Mouse (Mus musculus) kidney, embryonic 14.5 days (tissue): ENCODE data around the gene Gper1. TPM values are rescaled to one million over a fixed set of nuclear protein-coding genes. Genes with fewer than 3 reads are reported as not detected.

Experiments
- ATAC-seq: fragments of 200-750 bp; cut with Nextera tagmentation; 2 replicates; pipeline ENCODE4 v1.8.0; 2017; ENCODE audit warnings: moderate number of reproducible peaks, mild to moderate bottlenecking, moderate TSS enrichment, moderate library complexity; ENCODE audit not compliant: low FRiP score, low TSS enrichment
- H3K27ac ChIP-seq: fragments of 300-500 bp; sonication (generic); 2 replicates; pipeline ENCODE4 v1.5.1; 2014; ENCODE audit warnings: low read depth, mild to moderate bottlenecking, low read length, moderate library complexity, mixed read lengths
- H3K27me3 ChIP-seq: fragments of 300-500 bp; sonication (generic); 2 replicates; pipeline ENCODE4 v1.6.1; 2014; ENCODE audit warnings: mild to moderate bottlenecking, low read length; ENCODE audit not compliant: control insufficient read depth, insufficient read depth
- H3K36me3 ChIP-seq: fragments of 300-500 bp; sonication (generic); 2 replicates; pipeline ENCODE4 v1.6.1; 2014; ENCODE audit warnings: low read length, mixed read lengths; ENCODE audit not compliant: control insufficient read depth, insufficient read depth
- H3K4me1 ChIP-seq: fragments of 300-500 bp; sonication (generic); 2 replicates; pipeline ENCODE4 v1.6.1; 2014; ENCODE audit warnings: low read length, mixed read lengths; ENCODE audit not compliant: control insufficient read depth, insufficient read depth
- H3K4me2 ChIP-seq: fragments of 300-500 bp; sonication (generic); replicated peaks from 2 replicates; pipeline ENCODE4 v1.6.1; 2014; ENCODE audit warnings: low read depth, mild to moderate bottlenecking, low read length
- H3K4me3 ChIP-seq: fragments of 300-500 bp; sonication (generic); 2 replicates; pipeline ENCODE4 v1.5.1; 2014; ENCODE audit warnings: mild to moderate bottlenecking, low read length
- H3K9ac ChIP-seq: fragments of 300-500 bp; sonication (generic); 2 replicates; pipeline ENCODE4 v1.6.1; 2014; ENCODE audit warnings: low read depth, mild to moderate bottlenecking, low read length, moderate library complexity
- H3K9me3 ChIP-seq: fragments of 300-500 bp; sonication (generic); 2 replicates; pipeline ENCODE4 v1.6.1; 2016; ENCODE audit warnings: low read length; ENCODE audit not compliant: control insufficient read depth
- WGBS: fragments of 180-500 bp; shearing (Covaris S2); extraction: QIAGEN DNeasy Blood & Tissue Kit; methylation state at CpG from one replicate; pipeline ENCODE4 v1.1.7; 2014; 5-methylcytosine and 5-hydroxymethylcytosine counted together
- polyA plus RNA-seq: library from polyadenylated mRNA; unstranded; fragments of >200 nt; fragmentation: Nextera tagmentation; extraction: Ambion mirVana; gene quantifications from 2 replicates; pipeline ENCODE4 v1.2.1, GENCODE M21; 2014

The Gper1 gene
- polyA plus RNA-seq, 1 experiment from 2014 or later: 3.4 TPM

- H3K4me3 ChIP-seq: peak overlapping the region; percentile 54
- 2% methylated on average over 58 of the region's 73 CpGs for WGBS
- peak overlapping the region; percentile 60 for H3K9ac ChIP-seq
- ATAC-seq: peak; percentile 82
- peak overlapping the region; percentile 76 for H3K4me2 ChIP-seq
- H3K9me3 ChIP-seq: no peaks in the 10 kb centered on the region
- no peaks in the 10 kb centered on the region for H3K36me3 ChIP-seq
- peaks cover 74% of the 10 kb centered on the region for H3K4me1 ChIP-seq
- peak overlapping the region; percentile 86 for H3K27ac ChIP-seq
- no peaks in the 10 kb centered on the region for H3K27me3 ChIP-seq
These were observed 42.3 kb upstream of the Gper1 start for GRCm38 (mm10) chr5:139380385-139381248.

GRCm38 (mm10) chr5:139381586-139382513 lies 41.1 kb upstream of the Gper1 start:
- H3K4me3 ChIP-seq: no peak overlapping the region
- H3K9me3 ChIP-seq: no peaks in the 10 kb centered on the region
- H3K36me3 ChIP-seq: no peaks in the 10 kb centered on the region
- no peaks in the 10 kb centered on the region for H3K27me3 ChIP-seq
- peaks cover 76% of the 10 kb centered on the region for H3K4me1 ChIP-seq
- WGBS: 84% methylated on average over 18 of the region's 18 CpGs
- H3K27ac ChIP-seq: peak overlapping the region; percentile 66; the same call in 1 of the 2 replicates
- no peak for ATAC-seq
- H3K9ac ChIP-seq: 0 out of 2 replicates have a peak overlapping the region, but pooled peaks have one; percentile 45
- peak overlapping the region; percentile 1 for H3K4me2 ChIP-seq

- Histone ChIP-seq H3K9ac (peak overlapping the region; percentile 45; the same call in 1 of the 2 replicates), H3K36me3 (no peaks in the 10 kb centered on the region), H3K4me3 (no peak overlapping the region), H3K4me1 (peaks cover 74% of the 10 kb centered on the region), H3K27me3 (no peaks in the 10 kb centered on the region), H3K9me3 (no peaks in the 10 kb centered on the region), H3K27ac (peak overlapping the region; percentile 66), H3K4me2 (peak overlapping the region; percentile 1; the same call in 1 of the 2 replicates)
- WGBS: 62% methylated on average over 8 of the region's 8 CpGs
- no peak for ATAC-seq
These were observed 40.2 kb upstream of the Gper1 start for GRCm38 (mm10) chr5:139382760-139383159.

GRCm38 (mm10) chr5:139383234-139383633 lies 39.7 kb upstream of the Gper1 start:
- Histone ChIP-seq H3K4me1 (peaks cover 74% of the 10 kb centered on the region), H3K9ac (no peak overlapping the region), H3K27ac (peak overlapping the region; percentile 66; the same call in 1 of the 2 replicates), H3K4me3 (no peak overlapping the region), H3K4me2 (no peak overlapping the region), H3K9me3 (no peaks in the 10 kb centered on the region), H3K36me3 (no peaks in the 10 kb centered on the region), H3K27me3 (no peaks in the 10 kb centered on the region)
- ATAC-seq: no peak
- 86% methylated on average over 9 of the region's 9 CpGs for WGBS

GRCm38 (mm10) chr5:139384531-139384930 lies 38.4 kb upstream of the Gper1 start:
- Histone ChIP-seq H3K4me1 (peaks cover 76% of the 10 kb centered on the region), H3K9ac (no peak overlapping the region), H3K9me3 (no peaks in the 10 kb centered on the region), H3K36me3 (no peaks in the 10 kb centered on the region), H3K4me2 (no peak overlapping the region), H3K27ac (peak overlapping the region; percentile 20; the same call in 1 of the 2 replicates), H3K4me3 (no peak overlapping the region), H3K27me3 (no peaks in the 10 kb centered on the region)
- WGBS: 30% methylated on average over 10 of the region's 10 CpGs
- peak; percentile 43 for ATAC-seq

- Histone ChIP-seq H3K4me3 (no peak overlapping the region), H3K9ac (no peak overlapping the region), H3K36me3 (no peaks in the 10 kb centered on the region), H3K27ac (no peak overlapping the region), H3K9me3 (no peaks in the 10 kb centered on the region), H3K4me1 (peaks cover 67% of the 10 kb centered on the region), H3K4me2 (no peak overlapping the region), H3K27me3 (no peaks in the 10 kb centered on the region)
- 93% methylated on average over 5 of the region's 5 CpGs for WGBS
- no peak for ATAC-seq
These were observed 36.9 kb upstream of the Gper1 start for GRCm38 (mm10) chr5:139386047-139386446.

- no peaks in the 10 kb centered on the region for H3K27me3 ChIP-seq
- H3K36me3 ChIP-seq: 0 out of 2 replicates have a peak, but pooled peaks cover 2% of the 10 kb centered on the region
- H3K4me3 ChIP-seq: no peak overlapping the region
- H3K9me3 ChIP-seq: no peaks in the 10 kb centered on the region
- H3K27ac ChIP-seq: peak overlapping the region; percentile 63
- H3K9ac ChIP-seq: no peak overlapping the region; the same call in 1 of the 2 replicates
- no peak for ATAC-seq
- peaks cover 54% of the 10 kb centered on the region for H3K4me1 ChIP-seq
- WGBS: 62% methylated on average over 10 of the region's 10 CpGs
- no peak overlapping the region for H3K4me2 ChIP-seq
These were observed 35.4 kb upstream of the Gper1 start for GRCm38 (mm10) chr5:139387329-139388194.

- H3K36me3 ChIP-seq: 0 out of 2 replicates have a peak, but pooled peaks cover 6% of the 10 kb centered on the region
- H3K9ac ChIP-seq: no peak overlapping the region
- H3K9me3 ChIP-seq: no peaks in the 10 kb centered on the region
- H3K4me1 ChIP-seq: peaks cover 50% of the 10 kb centered on the region
- ATAC-seq: no peak
- no peaks in the 10 kb centered on the region for H3K27me3 ChIP-seq
- no peak overlapping the region for H3K4me2 ChIP-seq
- H3K27ac ChIP-seq: peak overlapping the region; percentile 63; the same call in 1 of the 2 replicates
- WGBS: 42% methylated on average over 4 of the region's 4 CpGs
- H3K4me3 ChIP-seq: no peak overlapping the region
These were observed 34.8 kb upstream of the Gper1 start for GRCm38 (mm10) chr5:139388195-139388570.
